Mouse (Mus musculus): ENCODE results near the gene Rab5b. TPM values are rescaled to one million over a fixed set of nuclear protein-coding genes. Genes with fewer than 3 reads are reported as not detected.
"Not testable (repeated sequence)": the region's sequence is repeated elsewhere in the genome, so short reads cannot be mapped to it uniquely, and the experiment has no call there.

Gene Rab5b
- polyA plus RNA-seq, 1 experiment from 2014 or later = 96.2 TPM

GRCm38 (mm10) chr10:128715559-128716537 lies 19.8 kb upstream of the Rab5b start:
- Histone ChIP-seq H3K9ac (no peak overlapping the region), H3K4me3 (no peak overlapping the region), H3K27ac (no peak overlapping the region), H3K9me3 (replicated peaks) (no peaks in the 10 kb centered on the region), H3K4me1 (no peaks in the 10 kb centered on the region), H3K36me3 (no peaks in the 10 kb centered on the region), H3K27me3 (no peaks in the 10 kb centered on the region), H3K4me2 (replicated peaks) (no peak overlapping the region)
- no peak for ATAC-seq (ENCODE audit: low FRiP score)
- WGBS = 85% methylated on average over 19 of the region's 19 CpGs

DNA sequence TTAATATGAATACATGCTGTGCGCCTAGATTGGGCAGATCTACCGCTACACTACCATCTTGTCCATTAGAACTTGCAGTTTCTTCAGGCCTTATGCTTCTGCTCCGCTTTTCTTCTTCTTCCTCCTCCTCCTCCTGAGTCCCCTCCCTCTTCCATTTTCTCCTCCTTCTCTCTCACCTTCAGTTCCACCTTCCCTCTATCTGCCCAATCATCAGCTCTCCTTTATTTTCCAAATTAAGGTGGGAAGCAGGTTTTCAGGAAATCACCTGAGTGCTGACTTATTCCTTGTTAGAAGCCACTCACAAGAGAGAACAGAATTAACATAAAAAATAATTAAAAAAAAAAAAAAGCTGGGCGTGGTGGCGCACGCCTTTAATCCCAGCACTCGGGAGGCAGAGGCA lies 15.3 kb upstream of the Rab5b start:
- H3K4me1 ChIP-seq; H3K36me3 ChIP-seq; H3K9me3 ChIP-seq (replicated peaks); H3K27me3 ChIP-seq; H3K9ac ChIP-seq; H3K4me2 ChIP-seq (replicated peaks); H3K27ac ChIP-seq; H3K4me3 ChIP-seq; ATAC-seq (ENCODE audit: low FRiP score): not testable (repeated sequence)
- WGBS = 91% methylated on average over 7 of the region's 7 CpGs

- peak; percentile 30; the same call in 1 of the 2 replicates for ATAC-seq (ENCODE audit: low FRiP score)
- H3K36me3 ChIP-seq = peaks cover 10% of the 10 kb centered on the region
- H3K27me3 ChIP-seq = 0 out of 2 replicates have a peak, but pooled peaks cover 2% of the 10 kb centered on the region
- peak overlapping the region; percentile 39; the same call in 1 of the 2 replicates for H3K9ac ChIP-seq
- H3K27ac ChIP-seq = 0 out of 2 replicates have a peak overlapping the region, but pooled peaks have one; percentile 23
- 12% methylated on average over 11 of the region's 11 CpGs for WGBS
- peaks cover 12% of the 10 kb centered on the region for H3K4me1 ChIP-seq
- H3K4me2 ChIP-seq (replicated peaks) = peak overlapping the region; percentile 74
- no peaks in the 10 kb centered on the region for H3K9me3 ChIP-seq (replicated peaks)
- H3K4me3 ChIP-seq = peak overlapping the region; percentile 80
These were observed 9.2 kb upstream of the Rab5b start for GRCm38 (mm10) chr10:128705317-128705693.

DNA sequence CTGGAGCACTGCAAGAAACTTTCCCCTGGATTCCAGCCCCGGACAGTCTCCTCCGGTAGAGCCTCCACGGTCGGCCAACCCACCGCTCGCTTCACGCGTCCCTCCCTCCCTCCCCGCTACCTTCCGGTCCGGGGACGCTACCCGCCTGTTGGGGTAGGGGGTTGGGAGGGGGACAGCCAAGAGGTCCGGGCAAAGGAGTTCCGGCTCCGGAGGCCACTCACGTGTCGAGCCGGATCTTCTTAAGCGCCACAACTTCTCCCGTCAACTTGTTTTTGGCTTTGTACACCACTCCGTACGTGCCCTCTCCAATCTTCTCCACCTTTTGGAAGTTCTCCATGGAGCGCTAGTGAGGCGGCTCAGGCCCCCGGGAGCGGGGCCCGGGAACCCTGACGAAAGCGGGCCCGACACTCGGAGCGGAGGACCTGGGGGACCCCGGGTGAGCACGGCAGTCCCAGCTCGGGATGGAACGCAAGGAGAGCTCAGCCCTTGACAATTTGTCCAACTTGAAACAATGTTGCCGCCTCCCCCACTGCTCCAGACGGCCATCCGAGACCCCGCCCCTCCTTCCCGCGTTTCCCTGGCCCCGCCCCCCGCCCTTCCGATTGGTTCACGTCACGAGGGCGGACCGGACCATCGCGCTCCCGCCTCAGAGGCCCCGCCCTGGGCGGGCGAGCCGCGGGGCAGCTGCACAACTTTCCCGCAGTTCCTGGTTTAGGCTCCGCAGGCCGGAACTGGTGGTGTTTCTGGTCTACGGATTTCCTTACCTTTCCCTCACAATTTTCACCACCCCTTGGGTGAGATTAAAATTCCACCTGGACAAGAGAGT lies 8.6 kb upstream of the Rab5b start, which contains the start of gene Cdk2:
Gene Cdk2 (minus strand): TSS at position 541 of the 826 bp plus-strand sequence.
- Histone ChIP-seq H3K36me3 (peaks cover 14% of the 10 kb centered on the region), H3K4me3 (peak within 1 kb of the TSS; percentile 80), H3K4me1 (peaks cover 12% of the 10 kb centered on the region), H3K9ac (peak within 1 kb of the TSS; percentile 65), H3K27ac (peak within 1 kb of the TSS; percentile 82), H3K9me3 (replicated peaks) (no peaks in the 10 kb centered on the region), H3K4me2 (replicated peaks) (peak within 1 kb of the TSS; percentile 74), H3K27me3 (0 out of 2 replicates have a peak, but pooled peaks cover 2% of the 10 kb centered on the region)
- peak; percentile 94 for ATAC-seq (ENCODE audit: low FRiP score)
- 1% methylated on average over 61 of the region's 62 CpGs for WGBS

GRCm38 (mm10) chr10:128703895-128704294 lies 7.8 kb upstream of the Rab5b start, which contains the start of gene Pmel:
Gene Pmel, plus strand, starts transcription at chr10:128704195.
- no peak for ATAC-seq (ENCODE audit: low FRiP score)
- Histone ChIP-seq H3K36me3 (peaks cover 19% of the 10 kb centered on the region), H3K4me1 (peaks cover 12% of the 10 kb centered on the region), H3K4me2 (replicated peaks) (peak within 1 kb of the TSS; percentile 74), H3K4me3 (peak within 1 kb of the TSS; percentile 80), H3K27me3 (0 out of 2 replicates have a peak, but pooled peaks cover 2% of the 10 kb centered on the region), H3K27ac (peak within 1 kb of the TSS; percentile 82), H3K9ac (peak within 1 kb of the TSS; percentile 65), H3K9me3 (replicated peaks) (no peaks in the 10 kb centered on the region)
- WGBS = 27% methylated on average over 4 of the region's 4 CpGs

GRCm38 (mm10) chr10:128702328-128703007 lies 6.4 kb upstream of the Rab5b start:
- ATAC-seq (ENCODE audit: low FRiP score) = no peak
- H3K4me1 ChIP-seq = peaks cover 12% of the 10 kb centered on the region
- 85% methylated on average over 6 of the region's 6 CpGs for WGBS
- no peaks in the 10 kb centered on the region for H3K9me3 ChIP-seq (replicated peaks)
- H3K4me2 ChIP-seq (replicated peaks) = no peak overlapping the region
- no peak overlapping the region for H3K27ac ChIP-seq
- no peak overlapping the region for H3K4me3 ChIP-seq
- 0 out of 2 replicates have a peak, but pooled peaks cover 2% of the 10 kb centered on the region for H3K27me3 ChIP-seq
- peaks cover 21% of the 10 kb centered on the region for H3K36me3 ChIP-seq
- no peak overlapping the region for H3K9ac ChIP-seq

- Histone ChIP-seq H3K9me3 (replicated peaks) (no peaks in the 10 kb centered on the region), H3K4me2 (replicated peaks) (no peak overlapping the region), H3K27me3 (no peaks in the 10 kb centered on the region), H3K27ac (no peak overlapping the region), H3K4me1 (peaks cover 12% of the 10 kb centered on the region), H3K9ac (no peak overlapping the region), H3K4me3 (no peak overlapping the region), H3K36me3 (peaks cover 21% of the 10 kb centered on the region)
- no peak for ATAC-seq (ENCODE audit: low FRiP score)
- 89% methylated on average over 5 of the region's 5 CpGs for WGBS
These were observed 4.6 kb upstream of the Rab5b start for GRCm38 (mm10) chr10:128700712-128701111.

DNA sequence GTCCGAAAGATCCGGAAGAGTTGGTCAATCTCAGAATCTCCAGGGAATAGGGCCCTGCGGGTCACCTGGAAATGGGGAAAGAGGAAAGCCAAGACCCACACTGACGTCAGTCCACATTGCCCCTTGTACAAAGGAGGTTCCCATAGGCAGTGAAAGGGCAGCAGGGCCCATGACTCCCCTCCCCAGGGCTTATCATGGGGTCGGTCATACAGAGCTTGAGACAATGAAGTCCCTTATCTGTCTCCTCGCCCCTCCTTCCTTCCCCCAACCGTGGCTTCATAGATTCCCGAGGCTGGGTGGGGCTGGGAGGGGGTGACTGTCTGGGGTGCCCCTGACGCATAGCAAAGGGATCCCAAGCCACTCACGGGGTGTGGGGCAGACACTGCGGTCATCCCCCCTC lies 3.5 kb upstream of the Rab5b start:
- no peak for ATAC-seq (ENCODE audit: low FRiP score)
- H3K27ac ChIP-seq = no peak overlapping the region
- no peak overlapping the region for H3K4me3 ChIP-seq
- no peak overlapping the region for H3K4me2 ChIP-seq (replicated peaks)
- H3K9ac ChIP-seq = no peak overlapping the region
- no peaks in the 10 kb centered on the region for H3K9me3 ChIP-seq (replicated peaks)
- peaks cover 21% of the 10 kb centered on the region for H3K36me3 ChIP-seq
- no peaks in the 10 kb centered on the region for H3K27me3 ChIP-seq
- peaks cover 15% of the 10 kb centered on the region for H3K4me1 ChIP-seq
- WGBS = 84% methylated on average over 11 of the region's 11 CpGs

GRCm38 (mm10) chr10:128699006-128699405 lies 2.9 kb upstream of the Rab5b start:
- Histone ChIP-seq H3K27ac (no peak overlapping the region), H3K27me3 (no peaks in the 10 kb centered on the region), H3K4me3 (no peak overlapping the region), H3K36me3 (peaks cover 21% of the 10 kb centered on the region), H3K9ac (no peak overlapping the region), H3K4me2 (replicated peaks) (no peak overlapping the region), H3K4me1 (peaks cover 15% of the 10 kb centered on the region), H3K9me3 (replicated peaks) (no peaks in the 10 kb centered on the region)
- 87% methylated on average over 5 of the region's 5 CpGs for WGBS
- ATAC-seq (ENCODE audit: low FRiP score) = no peak

- Histone ChIP-seq H3K36me3 (peaks cover 23% of the 10 kb centered on the region), H3K4me3 (peak overlapping the region; percentile 93; the same call in 1 of the 2 replicates), H3K4me1 (peaks cover 10% of the 10 kb centered on the region), H3K27ac (no peak overlapping the region), H3K9ac (no peak overlapping the region), H3K9me3 (replicated peaks) (no peaks in the 10 kb centered on the region), H3K4me2 (replicated peaks) (peak overlapping the region; percentile 57), H3K27me3 (no peaks in the 10 kb centered on the region)
- 93% methylated on average over 6 of the region's 6 CpGs for WGBS
- no peak for ATAC-seq (ENCODE audit: low FRiP score)
These were observed 1.1 kb upstream of the Rab5b start for GRCm38 (mm10) chr10:128697072-128697725.

DNA sequence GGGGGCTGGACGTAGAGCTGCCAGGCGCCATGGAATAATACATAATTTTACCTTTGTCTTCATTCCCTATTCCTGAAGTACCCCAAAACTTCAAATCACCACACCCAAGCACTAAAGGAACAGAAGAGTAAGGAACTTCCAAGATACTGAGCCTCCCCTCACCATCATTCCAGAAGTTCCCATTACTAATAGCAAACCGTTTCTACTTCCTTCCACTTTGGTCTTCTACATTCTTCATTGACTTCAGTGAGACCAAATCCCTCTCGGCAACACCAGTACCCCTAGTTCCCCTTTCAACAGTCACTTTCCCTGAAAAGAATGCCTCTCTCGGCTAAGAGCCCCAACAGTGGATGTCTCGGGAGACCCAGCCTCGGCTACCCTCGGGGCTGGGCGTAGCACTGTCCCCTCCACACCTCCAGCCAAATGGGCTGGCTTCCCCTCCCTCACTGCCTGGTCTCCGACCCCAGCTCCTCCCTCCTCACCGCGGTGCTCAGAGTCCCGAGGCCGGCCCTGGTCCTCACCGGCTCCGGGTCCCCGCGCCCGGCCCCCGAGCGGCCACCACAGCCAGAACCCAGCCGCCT lies 563 bp downstream of the Rab5b start:
- peak overlapping the region; percentile 93 for H3K4me3 ChIP-seq
- H3K27me3 ChIP-seq = no peaks in the 10 kb centered on the region
- H3K9me3 ChIP-seq (replicated peaks) = no peaks in the 10 kb centered on the region
- H3K4me2 ChIP-seq (replicated peaks) = peak overlapping the region; percentile 68
- peaks cover 15% of the 10 kb centered on the region for H3K36me3 ChIP-seq
- under 1% methylated on average over 20 of the region's 22 CpGs for WGBS
- no peak for ATAC-seq (ENCODE audit: low FRiP score)
- H3K4me1 ChIP-seq = peaks cover 10% of the 10 kb centered on the region
- H3K27ac ChIP-seq = peak overlapping the region; percentile 94
- peak overlapping the region; percentile 96 for H3K9ac ChIP-seq

Measured in hindbrain, embryonic 12.5 days (tissue).